Mouse (Mus musculus): Measurements from ENCODE around the gene Crtac1.

GRCm38 (mm10) chr19:42263524-42263923 is 168.1 kb downstream of the Crtac1 start:
- TF ChIP-seq CHD2 (IDR thresholded peaks at IDR 0.05; ENCODE audit: low read depth, low read length) (no peak), HCFC1 (IDR thresholded peaks at IDR 0.05; ENCODE audit: borderline replicate concordance, insufficient read depth, low read length) (no peak), MAFK (IDR thresholded peaks at IDR 0.05; ENCODE audit: insufficient read depth, low read depth, low read length) (no peak), ZC3H11A (IDR thresholded peaks at IDR 0.05; ENCODE audit: borderline replicate concordance, low read depth, low read length) (no peak)

Data from ES-E14 (cell line).